Mouse (Mus musculus): ENCODE data around the gene Rbm39.
A peak's percentile ranks its signal among the peaks of the same experiment; 100 is the strongest.
"Not testable (repeated sequence)": the region's sequence is repeated elsewhere in the genome, so short reads cannot be mapped to it uniquely, and the experiment has no call there.

Gene Rbm39

DNA sequence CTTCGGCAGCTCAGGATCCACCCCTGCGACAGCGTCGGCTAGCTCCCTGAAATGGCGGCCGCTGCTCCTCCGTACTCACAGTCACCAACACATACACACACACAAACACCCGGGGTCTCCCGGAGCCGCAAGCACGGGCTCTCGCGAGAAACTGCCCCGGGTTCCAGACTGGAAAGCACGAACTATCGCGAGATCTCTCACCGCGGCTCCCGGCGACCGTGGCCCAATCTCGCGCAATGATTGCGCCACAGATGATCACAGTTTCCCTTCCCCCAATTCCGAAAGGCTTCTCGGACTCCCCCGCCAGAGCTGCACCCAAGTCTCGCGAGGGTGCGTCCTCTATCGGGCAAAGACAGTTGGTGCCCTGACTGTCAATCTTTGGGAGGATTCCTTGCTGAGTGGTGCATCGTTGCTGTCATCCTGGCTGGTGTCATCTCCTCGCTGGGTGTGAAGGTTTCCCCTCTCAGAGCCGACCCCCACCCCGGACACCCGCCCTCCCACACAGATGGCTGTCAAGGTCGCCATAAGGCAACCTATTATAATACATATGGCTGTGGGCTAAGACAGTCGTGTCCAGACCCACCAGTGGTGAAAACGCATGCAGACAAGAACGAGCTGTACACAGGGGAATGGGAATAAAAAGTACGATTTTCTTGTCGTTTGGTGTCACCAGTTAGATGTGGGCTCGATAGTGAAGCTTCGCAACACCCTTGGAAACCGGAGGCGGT is at the start of gene Rbm39:
Gene Rbm39, minus strand, starts transcription at position 145 of the 728 bp plus-strand sequence.
- DNase-seq (ENCODE audit: low read depth, low spot score): peak; percentile 98

DNA sequence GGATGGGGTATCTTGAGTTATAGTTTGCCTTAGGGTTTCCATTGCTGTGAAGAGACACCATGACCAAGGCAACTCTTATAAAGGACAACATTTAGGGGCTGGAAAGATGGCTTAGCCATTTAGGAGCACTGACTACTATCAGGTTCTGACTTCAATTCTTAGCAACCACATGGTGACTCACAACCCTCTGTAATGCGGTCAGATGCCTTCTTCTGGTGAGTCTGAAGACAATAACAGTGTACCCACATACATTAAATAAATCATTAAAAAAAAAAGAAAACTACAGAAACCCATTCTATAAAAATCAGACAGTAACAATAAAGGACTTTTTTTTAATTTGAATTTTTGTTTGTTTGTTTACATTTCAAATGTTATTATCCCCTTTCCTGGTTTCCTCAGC is 49.1 kb upstream of the Rbm39 start:
- DNase-seq (ENCODE audit: low read depth, low spot score): no peak

DNA sequence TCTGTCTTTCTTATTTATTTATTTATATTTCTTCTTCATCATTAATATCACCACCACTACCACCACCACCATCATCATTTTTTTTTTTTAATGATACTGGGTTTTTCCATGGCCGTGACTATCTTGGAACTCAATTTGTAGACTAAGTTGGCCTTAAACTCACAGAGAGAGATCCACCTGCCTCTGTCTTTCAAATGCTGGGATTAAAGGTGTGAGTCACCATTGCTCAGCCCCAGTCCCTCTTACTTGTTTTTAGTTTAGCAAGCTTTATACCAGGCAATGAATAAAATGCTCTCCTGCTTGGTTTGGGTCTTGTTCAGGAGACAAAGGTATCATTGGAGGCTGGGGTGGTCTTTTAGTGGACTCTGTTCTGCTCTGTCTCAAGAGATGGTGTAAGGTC is 47.7 kb upstream of the Rbm39 start:
- DNase-seq (ENCODE audit: low read depth, low spot score): no peak

DNA sequence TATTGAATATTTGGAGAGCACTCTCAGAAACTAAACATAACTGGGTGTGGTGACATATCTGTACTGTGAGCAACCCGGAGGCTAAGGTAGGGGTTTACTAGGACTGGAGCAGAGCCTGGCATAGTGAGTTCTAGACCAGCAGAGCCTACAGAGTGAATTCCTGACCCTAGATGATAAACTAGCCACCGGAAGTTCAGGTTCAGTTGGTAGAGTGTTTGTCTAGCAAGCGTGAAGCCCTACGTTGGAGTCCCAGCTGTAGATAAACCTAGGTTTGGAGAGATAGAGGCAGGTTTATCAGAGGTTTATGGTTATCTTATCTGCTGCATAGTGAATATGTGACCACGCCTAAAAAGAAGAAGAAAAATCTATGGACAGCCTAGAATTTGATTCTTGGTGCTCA is 44.0 kb upstream of the Rbm39 start:
- no peak for DNase-seq (ENCODE audit: low read depth, low spot score)

DNA sequence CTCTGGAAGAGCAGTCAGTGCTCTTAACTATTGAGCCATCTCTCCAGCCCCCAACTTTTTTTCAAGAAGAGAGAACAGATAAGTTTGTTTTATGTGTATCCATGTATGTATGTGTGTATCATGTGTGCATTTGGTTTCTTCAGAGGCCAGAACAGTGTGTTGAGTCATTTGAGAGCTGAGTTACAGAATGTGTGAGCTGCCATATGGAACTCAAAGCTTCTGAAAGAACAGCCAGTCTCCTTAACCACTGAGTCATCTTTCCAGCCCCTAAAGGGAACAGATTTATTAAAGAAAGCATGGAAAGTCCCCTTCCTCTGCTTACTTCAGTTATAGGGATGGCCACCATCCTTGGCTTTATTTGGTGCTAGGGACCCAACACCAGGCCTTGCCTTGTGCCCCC is 42.1 kb upstream of the Rbm39 start:
- no peak for DNase-seq (ENCODE audit: low read depth, low spot score)

DNA sequence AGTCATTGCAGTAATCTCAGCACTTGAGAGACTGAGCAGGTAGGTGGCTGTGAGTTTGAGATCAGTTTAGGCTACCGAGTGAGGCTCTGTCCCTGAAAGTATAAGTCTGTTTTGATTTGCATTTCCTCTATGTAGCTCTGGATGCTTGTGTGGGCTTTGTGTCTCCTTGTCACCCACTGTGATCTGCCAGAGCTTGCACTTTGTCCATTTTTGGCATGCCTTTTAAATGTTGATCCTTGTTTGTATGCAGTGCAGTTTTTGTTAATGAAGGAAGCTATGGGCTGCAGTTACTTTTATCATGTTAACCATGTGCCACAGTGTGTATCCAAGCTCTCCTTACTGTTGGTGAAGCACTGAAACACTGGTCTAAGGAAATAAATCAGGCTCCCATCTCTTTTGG is 37.7 kb upstream of the Rbm39 start:
- no peak for DNase-seq (ENCODE audit: low read depth, low spot score)

DNA sequence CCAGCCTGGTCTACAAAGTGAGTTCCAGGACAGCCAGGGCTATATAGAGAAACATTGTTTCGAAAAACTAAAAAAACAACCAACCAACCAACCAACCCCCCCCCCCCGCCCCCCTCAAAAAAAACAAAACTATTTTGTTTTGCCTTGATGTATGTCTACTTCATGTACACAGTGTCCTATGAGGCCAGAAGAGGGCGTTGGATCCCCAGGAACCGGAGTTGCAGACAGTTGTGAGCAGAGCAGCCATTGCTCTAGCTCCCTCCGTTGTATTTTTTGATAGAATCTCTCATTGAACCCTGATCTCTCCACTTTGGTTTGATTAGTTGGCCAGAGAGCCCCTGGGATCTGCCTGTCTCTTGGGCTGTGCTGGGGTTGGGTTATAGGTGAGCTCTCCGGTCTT is 23.9 kb upstream of the Rbm39 start:
- DNase-seq (ENCODE audit: low read depth, low spot score): no peak

DNA sequence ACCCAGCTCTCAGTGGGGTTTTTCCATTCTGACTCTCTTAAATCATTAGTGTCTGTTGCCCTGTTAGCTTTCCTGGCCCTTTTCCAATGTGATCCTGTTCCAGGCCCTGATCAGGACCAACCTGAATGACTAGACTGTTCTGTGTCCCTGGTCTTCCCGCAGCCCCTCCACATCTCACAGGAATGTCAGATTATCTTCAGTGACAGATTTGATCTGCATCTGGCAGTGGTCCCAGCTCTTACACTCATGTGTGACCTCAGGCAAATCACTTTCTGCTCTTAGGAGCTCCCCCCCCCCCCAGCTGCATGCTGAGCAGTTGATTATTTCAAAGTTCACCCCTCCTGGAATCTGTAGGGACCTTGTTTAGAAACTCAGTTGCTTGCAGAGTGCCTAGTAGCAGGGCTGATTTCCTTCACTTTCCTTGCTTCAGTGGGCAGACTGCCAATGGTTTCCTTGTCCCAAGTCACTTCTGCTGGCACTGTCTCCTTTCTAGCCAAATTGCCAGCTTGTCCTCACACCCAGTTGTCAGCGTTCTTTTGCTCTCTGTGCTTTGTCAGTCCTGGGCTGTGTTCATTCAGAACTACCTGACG is 22.9 kb upstream of the Rbm39 start:
- no peak for DNase-seq (ENCODE audit: low read depth, low spot score)

DNA sequence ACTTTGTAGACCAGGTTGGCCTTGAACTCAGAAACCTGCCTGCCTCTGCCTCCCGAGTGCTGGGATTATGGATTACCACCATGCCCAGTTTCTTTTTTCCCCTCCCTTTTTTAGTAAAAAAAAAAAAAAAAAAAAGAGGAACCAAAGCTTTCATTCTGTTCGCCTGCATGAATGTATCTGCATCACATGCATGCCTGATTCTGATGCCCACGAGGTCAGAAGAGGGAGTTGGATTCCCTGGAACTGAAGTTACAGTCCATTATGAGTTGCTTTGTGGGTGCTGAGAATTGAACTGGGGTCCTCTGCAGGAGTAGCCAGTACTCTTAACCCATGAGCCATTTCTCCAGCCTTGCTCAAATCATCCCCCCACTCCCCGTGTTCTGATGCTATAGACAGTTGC is 21.4 kb upstream of the Rbm39 start:
- DNase-seq (ENCODE audit: low read depth, low spot score): no peak

DNA sequence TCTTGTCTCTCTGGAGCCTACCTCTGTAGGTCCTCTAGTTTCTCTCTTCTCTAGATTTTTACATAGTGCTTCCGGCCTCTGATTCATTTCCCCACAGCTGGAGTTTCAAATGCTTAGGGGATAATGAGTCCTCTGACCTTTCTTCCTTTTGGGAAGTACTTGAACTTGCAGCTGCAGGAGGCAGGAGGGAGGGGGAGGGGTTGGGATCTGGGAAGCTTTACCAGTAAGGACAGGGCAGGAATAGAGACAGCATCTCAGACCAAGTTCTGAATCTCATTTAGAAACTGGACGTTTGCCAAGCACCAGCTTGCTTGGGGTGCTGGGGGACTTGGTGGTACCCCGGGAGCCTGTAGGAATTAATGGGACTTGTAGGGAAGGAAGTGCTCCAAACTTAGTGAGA is 19.9 kb upstream of the Rbm39 start:
- DNase-seq (ENCODE audit: low read depth, low spot score): no peak

DNA sequence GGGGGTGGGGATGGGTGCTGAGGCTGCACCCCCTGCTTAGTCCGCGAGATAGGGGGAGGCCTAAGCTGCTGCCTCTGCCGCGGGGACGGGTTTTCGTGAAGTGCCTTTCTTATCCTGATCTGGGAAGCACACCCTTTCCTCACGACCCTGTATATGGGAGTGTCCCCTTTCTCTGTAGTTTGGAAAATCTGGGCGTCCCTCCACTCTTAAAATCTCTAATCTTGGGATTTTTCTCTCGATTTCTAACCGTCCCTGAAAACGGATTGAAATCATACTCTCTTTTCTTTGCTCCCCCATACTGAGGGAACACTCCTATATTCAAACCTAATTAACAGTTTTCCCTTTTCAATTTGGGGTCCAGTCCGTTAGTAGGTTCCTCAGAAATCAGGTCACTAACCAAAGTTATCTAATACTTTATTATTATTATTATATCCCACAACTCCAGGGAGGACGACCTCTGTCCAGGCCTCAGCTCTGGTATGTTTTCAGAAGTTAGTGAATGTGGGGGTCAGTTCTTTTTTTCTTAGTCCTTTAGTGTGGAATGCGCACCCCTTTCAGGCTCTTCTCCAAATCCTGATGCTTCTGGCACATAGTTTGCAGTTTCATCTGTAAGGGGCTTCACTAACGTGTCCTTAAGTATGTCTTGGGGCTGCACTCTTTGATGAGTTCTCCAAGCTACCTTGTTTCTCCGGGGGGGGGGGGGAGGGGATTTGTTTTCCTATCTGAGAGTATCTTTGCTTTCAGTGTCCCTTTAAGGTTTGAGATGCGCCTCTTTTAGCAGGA is 17.3 kb upstream of the Rbm39 start:
- DNase-seq (ENCODE audit: low read depth, low spot score): no peak

DNA sequence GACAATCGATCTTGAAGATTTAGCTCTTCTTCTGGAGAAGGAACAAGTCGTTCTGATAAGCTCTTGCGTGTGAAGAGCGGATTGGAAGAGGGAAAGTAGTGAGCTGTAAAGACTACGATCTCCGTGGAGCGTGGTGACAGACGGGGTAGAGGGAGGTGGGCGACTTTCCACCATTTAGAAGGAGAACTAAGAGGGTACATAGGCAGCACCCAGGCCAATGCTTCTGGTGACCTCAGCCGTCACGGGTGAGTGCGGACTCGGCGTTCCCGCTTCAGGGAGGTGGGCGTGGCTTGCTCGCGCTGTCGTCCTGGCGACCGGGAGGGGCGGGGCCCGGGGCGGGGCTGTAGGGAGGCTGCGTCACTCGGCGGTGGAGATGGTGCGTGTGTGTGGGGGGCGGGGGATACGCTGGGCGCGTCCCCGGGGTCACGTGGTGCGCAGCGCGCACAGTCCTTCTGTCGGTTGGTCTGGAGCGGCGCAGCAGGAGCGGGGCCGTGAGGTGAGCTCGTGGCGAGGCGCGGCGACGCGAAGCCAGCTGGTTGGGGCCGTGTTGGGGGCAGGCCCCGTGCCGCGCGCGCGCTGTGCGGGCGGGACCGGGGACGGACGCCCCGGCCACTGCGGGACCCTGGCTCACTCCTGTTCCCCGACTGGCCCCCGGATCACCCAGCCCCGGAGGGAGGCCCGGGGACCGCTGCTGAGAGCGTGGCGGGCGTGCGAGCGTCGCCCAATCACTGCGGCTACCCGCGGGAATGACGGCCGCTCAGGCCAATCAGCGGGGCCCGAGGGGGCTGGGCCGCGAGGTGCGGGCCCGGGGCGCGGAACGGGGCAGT is 16.5 kb upstream of the Rbm39 start, which contains the start of gene Phf20:
Gene Phf20, plus strand, starts transcription at position 165 of the 827 bp plus-strand sequence.
- peak; percentile 86 for DNase-seq (ENCODE audit: low read depth, low spot score)

DNA sequence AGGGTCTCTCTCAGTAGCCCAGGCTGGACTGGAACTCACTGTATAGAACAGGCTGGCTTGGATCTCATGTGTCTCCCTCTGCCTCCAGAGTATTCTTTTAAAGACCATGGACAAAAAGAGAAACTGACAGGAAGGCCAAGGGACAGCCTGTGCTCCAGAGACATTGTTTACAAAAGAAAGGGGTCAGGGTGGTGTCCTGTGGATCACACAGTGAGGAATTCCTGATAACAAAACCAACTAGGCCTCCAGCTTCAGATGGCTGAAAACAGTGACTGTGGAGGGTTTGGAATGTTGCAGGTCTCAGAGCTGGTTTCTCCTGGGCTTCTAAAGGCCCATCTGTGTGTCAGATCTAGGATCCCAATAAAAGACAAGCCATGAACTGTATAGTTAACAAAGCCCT is 14.5 kb upstream of the Rbm39 start:
- no peak for DNase-seq (ENCODE audit: low read depth, low spot score)

DNA sequence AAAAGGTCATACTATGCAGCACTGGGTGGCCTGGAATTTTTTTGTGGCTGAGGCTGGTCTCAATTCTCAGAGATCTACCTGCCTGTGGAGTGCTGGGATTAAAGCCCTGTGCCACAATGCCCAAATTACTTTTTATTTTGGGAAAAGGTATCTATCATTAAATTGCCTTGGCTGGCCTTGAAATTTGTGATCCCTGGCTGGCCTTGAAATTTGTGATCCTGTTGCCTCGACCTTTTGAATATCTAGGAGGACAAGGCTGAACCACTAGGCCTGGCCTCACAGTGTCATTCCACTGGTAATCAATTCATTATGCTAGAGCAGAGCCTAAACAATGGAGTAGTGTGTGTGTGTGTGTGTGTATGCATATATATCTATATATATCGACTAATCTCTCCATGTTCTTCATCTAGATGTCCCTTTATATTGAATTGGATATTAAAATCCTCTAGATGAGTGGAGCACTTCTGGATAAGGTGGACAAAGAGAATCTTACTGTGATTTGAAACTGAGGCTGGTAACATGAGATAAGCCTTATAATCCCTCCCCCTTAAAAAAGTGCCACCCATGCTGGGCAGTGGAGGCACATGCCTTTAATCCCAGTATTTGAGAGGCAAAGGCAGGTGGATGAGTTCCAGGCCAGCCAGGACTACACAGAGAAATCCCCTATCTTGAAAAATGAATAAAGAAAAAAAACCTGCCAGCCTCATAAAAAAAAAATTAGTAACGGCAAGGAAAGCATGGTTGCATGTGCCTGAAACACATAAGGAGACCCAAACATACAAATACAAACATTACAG is 13.2 kb upstream of the Rbm39 start:
- no peak for DNase-seq (ENCODE audit: low read depth, low spot score)

DNA sequence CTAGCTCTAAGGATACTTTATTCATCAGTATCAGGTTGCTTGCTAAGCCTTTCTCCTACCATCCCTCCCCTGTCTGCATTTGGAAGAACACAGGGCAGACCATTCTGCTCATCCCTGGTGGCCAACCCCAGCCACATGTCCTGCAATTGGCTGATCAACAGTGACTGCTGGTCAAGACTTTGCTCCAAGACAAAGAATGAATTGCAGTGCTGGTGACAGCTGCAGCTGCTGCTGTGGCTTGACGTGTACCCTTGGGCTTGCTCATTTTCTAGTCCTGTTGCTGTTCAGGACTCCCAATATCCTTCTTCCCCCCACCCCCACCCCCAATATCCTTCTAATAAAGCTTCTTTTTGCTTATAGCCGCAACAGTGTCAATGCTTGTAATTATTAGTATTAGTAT is 12.0 kb upstream of the Rbm39 start:
- DNase-seq (ENCODE audit: low read depth, low spot score): no peak

DNA sequence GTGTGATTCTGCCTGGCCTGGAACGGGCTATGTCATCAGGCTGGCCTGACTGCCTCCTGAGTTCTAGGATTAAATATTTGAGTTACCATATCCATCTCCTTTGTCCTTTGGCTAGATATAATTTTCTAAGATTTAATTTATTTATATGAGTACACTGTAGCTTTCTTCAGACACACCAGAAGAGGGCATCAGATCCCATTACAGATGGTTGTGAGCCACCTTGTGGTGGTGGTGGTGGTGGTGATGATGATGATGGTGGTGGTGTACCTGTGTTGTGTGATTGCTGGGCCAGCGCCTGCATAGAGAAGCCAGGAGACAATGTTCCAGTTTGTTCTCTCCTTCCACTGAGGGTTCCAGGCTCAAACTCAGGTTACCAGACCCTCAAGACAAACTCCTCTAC is 11.5 kb upstream of the Rbm39 start:
- no peak for DNase-seq (ENCODE audit: low read depth, low spot score)

DNA sequence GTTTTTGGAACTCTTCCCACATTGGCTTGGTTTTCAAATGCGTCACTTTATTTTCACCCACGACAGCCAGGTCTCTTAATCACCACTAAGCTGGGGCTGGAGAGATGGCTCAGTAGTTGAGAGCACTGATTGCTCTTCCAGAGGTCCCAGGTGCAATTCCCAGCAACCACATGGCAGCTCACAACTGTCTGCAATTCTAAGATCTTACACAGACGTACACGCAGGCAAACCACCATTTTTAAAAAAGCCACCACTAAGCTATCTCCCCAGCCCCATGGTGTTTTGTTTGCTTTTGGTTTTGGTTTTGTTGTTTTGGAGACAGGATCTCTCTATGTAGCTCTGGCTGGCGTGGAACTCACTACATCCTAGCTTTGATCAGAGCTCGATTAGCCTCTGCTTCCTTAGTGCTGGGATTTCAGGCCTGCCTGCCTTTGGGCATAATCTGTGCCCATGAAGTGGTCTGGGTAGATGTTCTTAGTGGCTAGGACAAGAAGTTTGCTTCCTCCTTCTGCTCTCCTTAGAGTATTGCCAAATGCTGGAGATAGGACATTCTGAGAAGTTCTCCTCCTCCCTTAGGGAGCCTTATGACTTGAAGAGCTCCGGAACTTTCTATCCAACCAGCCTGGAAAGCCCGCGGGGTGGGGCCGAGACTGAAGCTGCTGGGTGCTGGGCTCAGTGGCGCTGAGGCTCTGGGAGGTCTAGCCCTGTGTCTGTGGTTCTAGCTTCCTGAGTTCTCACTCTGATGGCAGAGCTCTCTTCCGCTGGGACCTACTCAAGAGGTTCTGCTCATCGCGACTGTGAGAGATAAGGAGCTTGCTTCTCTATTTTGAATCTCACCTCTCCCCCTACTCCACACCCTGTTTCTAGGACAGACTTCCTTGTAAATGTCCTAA is 10.2 kb upstream of the Rbm39 start:
- no peak for DNase-seq (ENCODE audit: low read depth, low spot score)

DNA sequence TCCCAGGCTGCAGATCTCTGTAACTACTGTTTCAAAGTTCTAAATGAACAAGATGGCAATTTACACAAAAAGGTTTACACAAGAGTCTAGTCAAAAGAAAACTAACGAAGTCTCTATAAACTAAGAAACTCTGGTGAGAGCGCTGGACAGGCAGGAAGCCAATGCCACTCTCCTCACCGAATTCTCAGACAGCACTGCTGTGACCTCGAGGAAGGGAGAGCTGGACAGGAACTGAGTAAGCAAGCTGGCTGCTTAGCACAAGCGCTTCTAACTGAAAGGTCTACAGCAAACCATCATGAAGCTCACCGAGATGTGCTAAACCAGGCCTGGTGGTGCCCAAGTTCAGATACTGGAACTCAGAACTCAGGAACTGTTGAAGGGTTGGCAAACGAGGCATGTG is 9.2 kb upstream of the Rbm39 start:
- DNase-seq (ENCODE audit: low read depth, low spot score): not testable (repeated sequence)

DNA sequence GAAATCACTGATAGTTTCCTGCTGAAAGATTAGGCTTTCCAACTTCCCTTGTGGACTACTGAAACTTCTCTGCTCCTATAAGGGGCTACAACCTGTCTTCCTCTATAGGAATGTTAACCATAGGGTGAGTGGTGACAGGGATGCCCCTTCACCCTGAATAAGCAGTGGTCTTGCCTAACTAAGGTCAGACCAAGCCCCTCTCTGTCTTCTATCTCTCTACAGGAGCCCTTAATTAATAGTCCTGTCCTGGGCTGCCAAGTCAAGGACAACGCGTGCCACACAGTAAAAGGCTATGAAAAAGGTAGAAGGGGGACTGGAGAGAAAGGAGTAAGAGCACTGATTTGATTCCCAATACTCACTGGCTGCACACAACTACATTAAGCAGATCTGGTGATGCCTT is 1.6 kb upstream of the Rbm39 start:
- no peak for DNase-seq (ENCODE audit: low read depth, low spot score)

All from WW6 (cell line).